ENCODE assay signal across 9 mouse cellular contexts in the genomic region with DNA sequence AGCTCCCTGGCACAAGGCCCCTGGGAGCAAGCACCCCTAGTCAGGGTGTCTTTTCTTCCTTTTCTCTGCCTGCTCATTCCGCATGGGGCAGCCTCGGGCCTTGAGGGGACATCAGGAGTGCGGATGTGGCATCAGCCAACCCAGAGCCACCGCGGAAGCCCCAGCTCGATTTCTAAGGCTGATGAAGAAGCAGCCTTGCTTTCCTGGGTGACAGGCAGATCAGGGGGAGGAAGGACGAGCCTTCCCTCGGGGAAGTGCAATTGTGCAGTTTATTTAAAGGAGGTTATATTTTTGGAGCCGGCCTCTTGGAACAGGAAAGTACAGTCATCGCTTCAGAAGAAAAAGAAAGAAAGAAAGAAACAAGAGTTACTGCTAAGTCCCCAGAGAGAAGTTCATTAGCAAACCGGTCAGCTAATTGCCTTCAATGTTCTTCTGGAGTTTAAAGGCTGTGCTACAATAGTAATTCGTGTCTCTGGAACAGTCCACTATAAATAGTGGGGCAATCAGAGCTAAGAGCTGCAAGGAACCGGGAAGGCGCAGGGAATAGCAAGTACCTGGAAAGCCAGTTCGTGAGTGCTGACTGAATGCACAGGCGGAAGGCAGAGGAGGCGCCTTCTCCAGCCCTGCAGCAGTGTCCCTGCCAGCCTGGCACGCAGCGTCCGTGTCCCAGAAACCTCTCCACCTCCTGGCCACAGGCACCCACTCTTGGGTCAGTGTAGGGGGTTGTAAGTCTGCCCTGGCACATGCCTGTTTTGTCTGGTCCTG. TPM values are rescaled to one million over a fixed set of nuclear protein-coding genes. Genes with fewer than 3 reads are reported as not detected.
DNase-seq lines count a peak whose midpoint lies in the region; TF ChIP-seq lines count a peak whose summit lies in the region.
"Had no signal": no experiment of that assay in that cellular context is flagged by ENCODE, and none has a peak within 500 bp of the region (broad histone marks: within the 10 kb centered on the region; RNA-seq: fewer than 3 reads in every experiment).

No protein-coding gene starts in this region.

- DNase-seq in adrenal gland, postnatal 14 days: peak; percentile 56
- no peak for DNase-seq in adrenal gland, adult 2 months
- DNase-seq in kidney, adult 2 months: peak; percentile 23
- DNase-seq in kidney, adult 8-10 months: no peak
- peak; percentile 62 to 71 for DNase-seq in left cerebral cortex, adult 9 months (ENCODE audit: low spot score in 2 of 2)
- DNase-seq in retina, postnatal 1 day: no peak
- no peak for DNase-seq in kidney, adult 11 months

- peaks cover 2% of the 10 kb centered on the region; the same call in 1 of the 2 replicates for H3K4me1 ChIP-seq in kidney, adult 2 months (ENCODE audit: control insufficient read depth, insufficient read depth, low read length)
- peaks cover 20% of the 10 kb centered on the region for H3K4me1 ChIP-seq in bone marrow macrophage, adult 2 months (ENCODE audit: control insufficient read depth, insufficient read depth, low read length)
- H3K4me1 ChIP-seq: embryonic facial prominence, embryonic 13.5 days had no signal

- H3K27me3 ChIP-seq in kidney, adult 2 months (replicated peaks; ENCODE audit: control insufficient read depth, insufficient read depth, low read length): no peaks in the 10 kb centered on the region

- H3K27ac ChIP-seq in kidney, adult 2 months (ENCODE audit: insufficient read depth, low read depth, low read length): no peak overlapping the region
- H3K27ac ChIP-seq in bone marrow macrophage, adult 2 months (ENCODE audit: insufficient read depth, low read depth, low read length): peak overlapping the region; percentile 11
- H3K27ac ChIP-seq: embryonic facial prominence, embryonic 13.5 days had no signal

- TF ChIP-seq POLR2A in kidney, adult 2 months (IDR thresholded peaks at IDR 0.05; ENCODE audit: low read depth, low read length): no peak
- TF ChIP-seq POLR2A in bone marrow macrophage, adult 2 months (IDR thresholded peaks at IDR 0.05; ENCODE audit: borderline replicate concordance, low read depth, low read length): no peak

- H3K4me3 ChIP-seq in kidney, adult 2 months (ENCODE audit: insufficient read depth, low read depth, low read length): no peak overlapping the region
- H3K4me3 ChIP-seq in bone marrow macrophage, adult 2 months (ENCODE audit: insufficient read depth, low read length): no peak overlapping the region
- H3K4me3 ChIP-seq: embryonic facial prominence, embryonic 13.5 days had no signal

- WGBS in kidney, adult 2 months: 53% methylated on average over 20 of the region's 20 CpGs

- no peak for TF ChIP-seq CTCF in kidney, adult 2 months (conservative IDR thresholded peaks at IDR 0.05; ENCODE audit: insufficient read depth, insufficient read length, low read depth, low read length)
- no peak for TF ChIP-seq CTCF in bone marrow macrophage, adult 2 months (IDR thresholded peaks at IDR 0.05; ENCODE audit: low read depth, low read length)

- H3K36me3 ChIP-seq in kidney, adult 2 months (ENCODE audit: control insufficient read depth, insufficient read depth, low read length): no peaks in the 10 kb centered on the region
- H3K36me3 ChIP-seq: embryonic facial prominence, embryonic 13.5 days had no signal

RNA-seq across cellular contexts. Expression of gene Rrp1, which starts 24.4 kb away (rescaled TPM):
- total RNA-seq in adrenal gland, postnatal 14 days (2021): 199 and 221 TPM in 2 replicates
- total RNA-seq in adrenal gland, adult 2 months (2021): 100 to 1,000 TPM; 234 to 244 TPM
- polyA plus RNA-seq in adrenal gland, adult 2 months (2012; rRNA removed): 52.6 and 73.7 TPM in 2 replicates
- polyA plus RNA-seq in kidney, adult 2 months (2012; rRNA removed): 58.2 and 80.3 TPM in 2 replicates
- 138 and 145 TPM in 2 replicates for polyA plus RNA-seq in bone marrow macrophage, adult 2 months (2012; ENCODE audit: insufficient read depth, insufficient read length, missing spikeins)

RNA-seq across cellular contexts. Expression of gene Agpat3, which starts 36.1 kb away (rescaled TPM):
- total RNA-seq in adrenal gland, postnatal 14 days (2021): 323 and 324 TPM in 2 replicates
- 100 to 1,000 TPM; 346 to 422 TPM for total RNA-seq in adrenal gland, adult 2 months (2021)
- polyA plus RNA-seq in adrenal gland, adult 2 months (2012; rRNA removed): 543 and 654 TPM in 2 replicates
- 460 and 530 TPM in 2 replicates for polyA plus RNA-seq in kidney, adult 2 months (2012; rRNA removed)
- 36.8 and 39.8 TPM in 2 replicates for polyA plus RNA-seq in bone marrow macrophage, adult 2 months (2012; ENCODE audit: insufficient read depth, insufficient read length, missing spikeins)

RNA-seq across cellular contexts. Expression of gene Cstb, which starts 37.1 kb away (rescaled TPM):
- 176 and 179 TPM in 2 replicates for total RNA-seq in adrenal gland, postnatal 14 days (2021)
- 100 to 1,000 TPM; 380 to 402 TPM for total RNA-seq in adrenal gland, adult 2 months (2021)
- polyA plus RNA-seq in adrenal gland, adult 2 months (2012; rRNA removed): 67.7 and 81.7 TPM in 2 replicates
- 101 and 115 TPM in 2 replicates for polyA plus RNA-seq in kidney, adult 2 months (2012; rRNA removed)
- 742 and 743 TPM in 2 replicates for polyA plus RNA-seq in bone marrow macrophage, adult 2 months (2012; ENCODE audit: insufficient read depth, insufficient read length, missing spikeins)

Comparison
In these comparisons a context has a peak if more than half of its experiments do, and no peak if none do; other contexts are left out.
1. DNase-seq: peak in adrenal gland, postnatal 14 days (single experiment), kidney, adult 2 months (single experiment) and left cerebral cortex, adult 9 months (2 of 2); none in adrenal gland, adult 2 months (single experiment), kidney, adult 8-10 months (0 of 2), retina, postnatal 1 day (single experiment) and kidney, adult 11 months (single experiment).
2. RNA of gene Agpat3, which starts 36.1 kb away (polyA plus RNA-seq): 543 to 654 TPM in adrenal gland, adult 2 months and 460 to 530 TPM in kidney, adult 2 months; 36.8 to 39.8 TPM in bone marrow macrophage, adult 2 months; every median in the first group is over 10 times any median in the second.